Mouse (Mus musculus): ENCODE results near the gene Rab23.

Rab23 gene

DNA sequence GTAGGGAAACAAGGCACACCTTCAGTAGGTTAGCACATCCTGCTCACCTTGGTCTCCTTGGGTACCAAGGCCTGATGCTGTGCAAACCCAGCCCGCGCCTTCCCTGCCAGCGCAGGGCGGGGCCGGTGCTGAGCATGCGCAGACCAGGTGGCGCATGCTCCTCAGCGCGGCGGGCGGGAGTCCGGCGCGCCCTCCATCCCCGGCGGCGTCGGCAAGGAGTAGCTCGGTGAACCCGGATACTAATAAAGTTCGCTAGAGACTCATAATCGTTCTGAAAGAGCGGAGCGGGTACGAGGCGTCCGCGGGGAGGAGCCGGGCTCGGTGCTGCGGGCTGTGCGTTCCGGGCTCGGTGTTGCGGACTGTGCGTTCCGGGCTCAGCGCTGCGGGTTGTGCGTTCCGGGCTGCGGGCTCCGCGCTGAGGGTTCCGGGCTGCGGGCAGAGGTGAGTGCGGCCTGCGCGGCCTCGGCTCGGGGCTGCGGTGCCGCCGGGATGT, at the start of gene Rab23:
Gene Rab23, plus strand, starts transcription at position 155 of the 493 bp plus-strand sequence.
- DNase-seq (ENCODE audit: inconsistent age in 2 of 2, low spot score in 1 of 2): peak; percentile 87 to 93

DNA sequence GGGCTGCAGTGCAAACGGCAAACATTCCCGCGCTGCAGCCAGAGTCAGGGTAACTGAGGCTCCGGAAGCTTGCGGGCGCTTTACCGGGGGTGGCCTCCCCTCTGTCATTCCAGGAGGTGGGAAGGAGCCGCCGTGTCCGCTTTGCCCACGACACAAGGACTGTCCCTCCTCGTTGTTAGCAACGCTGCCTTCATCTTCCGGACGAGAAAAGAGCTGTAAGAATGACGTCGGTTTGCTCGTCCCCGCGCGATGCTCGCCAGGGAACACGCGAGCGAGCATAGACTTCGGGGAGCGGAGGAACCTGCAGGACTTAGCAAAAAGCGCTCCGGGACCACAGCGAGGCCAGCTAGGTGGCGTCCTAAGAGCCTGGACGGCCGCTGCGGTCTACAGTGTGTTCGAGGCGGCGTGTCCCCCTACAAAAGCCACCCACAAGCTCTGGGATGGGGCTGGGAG, 49.5 kb upstream of the Rab23 start:
- DNase-seq (ENCODE audit: inconsistent age in 2 of 2, low spot score in 1 of 2): peak; percentile 70 to 81

DNA sequence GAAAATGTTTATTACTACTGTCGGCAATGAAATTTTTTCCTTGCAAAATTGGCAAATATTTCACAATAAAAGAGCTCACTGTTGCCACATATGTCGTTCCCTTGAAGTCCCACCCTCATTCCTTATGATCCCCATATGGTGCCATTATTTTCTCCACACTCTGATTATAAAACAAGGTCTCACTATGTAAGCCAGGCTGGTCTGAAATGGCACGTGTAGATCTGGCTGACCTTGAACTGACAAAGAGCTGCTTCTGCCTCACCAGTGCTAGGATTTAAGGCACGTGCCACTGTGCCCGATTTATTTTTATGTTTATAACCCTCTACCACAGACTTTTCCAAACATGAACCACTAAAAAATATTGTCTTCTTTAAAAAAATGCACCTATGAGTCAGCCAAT, 48.2 kb upstream of the Rab23 start:
- peak in 1 of 2 experiments; percentile 56 for DNase-seq (ENCODE audit: inconsistent age in 2 of 2, low spot score in 1 of 2)

DNA sequence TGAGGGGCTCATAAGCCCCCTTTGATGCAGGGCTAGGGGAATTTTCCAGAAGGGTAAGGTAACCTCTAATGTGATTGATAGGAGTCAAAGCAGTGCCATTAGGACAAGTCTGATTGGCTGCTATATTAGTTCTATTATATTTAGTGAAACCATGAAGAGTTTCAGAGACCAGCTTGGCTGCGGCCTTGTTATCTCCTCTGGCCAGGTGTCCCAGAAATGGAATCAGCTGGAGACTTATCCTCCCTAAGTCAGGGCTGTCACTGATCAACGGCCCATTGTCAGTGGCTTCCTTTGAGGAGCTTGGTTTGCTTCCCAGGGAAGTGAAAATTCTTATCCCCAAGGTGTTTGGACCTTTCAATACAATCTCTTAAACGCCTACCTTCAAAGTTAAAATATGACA, 47.6 kb upstream of the Rab23 start:
- DNase-seq (ENCODE audit: inconsistent age in 2 of 2, low spot score in 1 of 2): no peak

DNA sequence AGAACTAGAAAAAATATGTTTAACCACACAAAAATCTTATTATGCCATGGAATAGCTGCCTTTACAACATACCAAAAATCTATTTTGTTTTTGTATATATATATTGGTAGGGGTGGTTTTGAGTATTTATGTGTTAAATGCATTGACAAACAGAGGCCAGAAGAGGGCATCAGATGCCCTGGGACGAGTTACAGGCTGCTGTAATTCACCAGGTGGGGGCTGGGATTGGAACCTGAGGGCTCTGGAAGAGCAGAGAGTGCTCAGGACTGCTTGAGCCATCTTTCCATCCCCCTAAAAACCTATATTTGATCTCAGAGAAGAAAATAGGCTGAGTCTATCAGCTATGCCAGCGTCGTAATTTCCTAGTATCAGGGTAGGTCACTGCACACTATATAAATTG, 47.2 kb upstream of the Rab23 start:
- DNase-seq (ENCODE audit: inconsistent age in 2 of 2, low spot score in 1 of 2): no peak

DNA sequence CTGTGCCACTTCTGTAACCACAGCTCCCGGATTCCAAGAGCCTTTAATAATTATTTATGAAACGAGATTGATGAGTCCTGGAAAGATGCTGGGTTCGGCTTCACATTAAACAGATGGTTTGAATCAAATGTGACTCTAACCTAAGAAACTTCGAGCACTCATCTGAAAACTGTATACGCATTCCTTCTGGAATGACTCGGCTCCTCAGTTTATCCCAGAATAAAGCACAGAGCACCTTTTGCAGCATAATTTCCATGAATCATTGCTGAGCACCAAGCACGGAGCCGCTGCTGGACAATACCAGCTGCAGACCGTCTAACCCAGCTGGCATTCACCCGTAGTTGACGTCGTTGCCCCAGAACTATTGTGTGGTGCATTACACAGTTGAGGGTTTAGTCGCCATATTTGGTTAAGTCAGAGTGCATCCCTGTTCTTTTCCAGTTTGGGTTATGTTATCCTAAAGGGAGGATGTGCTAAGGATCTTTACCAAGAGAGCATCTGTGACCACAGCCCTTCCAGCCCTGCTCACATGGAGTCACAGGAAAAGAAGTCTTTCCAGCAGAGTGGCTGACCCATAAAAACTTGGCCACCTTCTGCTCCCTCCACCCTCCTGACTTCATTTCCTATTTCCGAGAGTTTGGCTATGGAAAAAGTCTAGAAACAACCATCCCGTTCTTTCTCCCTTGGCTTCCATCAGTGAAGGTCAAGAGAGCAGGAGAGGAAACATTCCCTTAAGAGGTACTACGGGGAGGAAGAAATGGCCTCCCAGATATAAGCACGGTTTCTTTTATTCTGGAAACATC, 46.3 kb upstream of the Rab23 start:
- DNase-seq (ENCODE audit: inconsistent age in 2 of 2, low spot score in 1 of 2): no peak

DNA sequence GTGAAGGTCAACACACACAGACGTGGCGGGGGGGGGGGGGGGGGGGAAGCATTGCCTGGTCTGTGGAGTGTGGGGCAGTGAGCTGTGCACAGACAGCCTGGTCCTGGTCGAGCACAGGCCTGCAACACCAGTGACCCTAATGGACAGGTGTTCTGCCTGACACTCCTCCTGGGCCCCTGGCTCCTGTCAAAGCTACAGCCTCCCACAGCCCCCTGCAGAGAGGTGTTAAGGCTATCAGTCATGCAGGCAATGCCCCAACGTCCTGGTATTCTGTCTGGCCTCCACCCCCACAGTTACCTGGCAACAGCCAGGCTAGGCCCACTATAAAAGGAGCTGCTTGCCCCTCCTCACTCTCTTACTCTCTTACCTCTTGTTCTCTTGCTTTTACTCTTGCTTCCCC, 39.3 kb upstream of the Rab23 start:
- DNase-seq (ENCODE audit: inconsistent age in 2 of 2, low spot score in 1 of 2): no peak

DNA sequence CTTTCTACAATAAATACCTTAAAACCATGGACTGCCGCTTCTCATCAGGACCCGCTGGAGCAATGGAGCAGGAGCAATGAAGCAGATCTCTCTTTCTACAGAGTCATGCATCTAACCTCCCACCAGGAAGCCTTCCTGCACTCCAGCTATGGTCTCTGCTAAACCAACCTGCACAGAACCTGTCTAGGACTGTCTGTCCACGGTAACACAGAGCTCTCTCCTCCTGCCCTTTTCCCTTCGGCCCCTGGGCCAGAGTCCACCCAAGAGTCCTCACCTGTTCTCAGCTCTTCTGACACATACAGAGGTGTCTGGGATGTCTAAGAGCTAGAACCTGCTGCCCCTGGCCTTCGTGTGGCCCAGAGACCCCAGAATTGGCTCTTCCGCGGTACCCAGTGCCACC, 38.8 kb upstream of the Rab23 start:
- DNase-seq (ENCODE audit: inconsistent age in 2 of 2, low spot score in 1 of 2): no peak

DNA sequence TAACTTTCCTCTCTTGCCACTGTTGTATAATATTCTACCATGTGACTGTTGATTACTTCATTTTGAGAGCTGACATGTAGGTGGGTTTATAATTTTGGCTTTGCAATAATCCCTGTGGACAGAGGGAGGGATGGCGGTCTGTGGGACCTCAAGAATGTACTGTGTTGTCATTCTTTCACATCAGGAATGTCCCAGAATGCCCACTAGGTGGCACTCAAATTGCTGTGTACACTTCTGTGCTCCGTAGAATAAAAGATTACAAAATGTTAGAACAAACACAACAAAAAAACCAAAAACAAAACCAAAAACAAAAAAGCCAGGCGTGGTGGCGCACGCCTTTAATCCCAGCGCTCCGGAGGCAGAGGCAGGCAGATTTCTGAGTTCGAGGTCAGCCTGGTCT, 35.2 kb upstream of the Rab23 start:
- peak in 1 of 2 experiments; percentile 64 for DNase-seq (ENCODE audit: inconsistent age in 2 of 2, low spot score in 1 of 2)

DNA sequence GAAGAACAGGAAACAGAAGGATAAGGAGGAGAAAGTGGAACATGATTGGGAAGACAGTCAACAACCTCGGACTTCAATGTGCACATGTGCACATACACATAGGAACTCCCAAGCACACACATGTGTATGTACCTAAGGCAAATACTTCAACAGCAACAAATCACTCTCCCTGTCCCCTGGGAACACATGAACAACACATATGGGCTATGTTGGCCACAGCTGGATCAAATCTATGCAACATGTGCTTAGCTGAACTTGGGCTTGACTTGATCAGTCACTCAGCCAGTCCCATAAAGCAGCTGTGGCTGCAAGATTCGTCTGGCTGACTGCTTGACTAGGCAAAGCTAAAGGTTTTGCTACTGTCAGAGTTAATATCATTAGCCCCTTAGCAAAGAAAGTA, 30.9 kb upstream of the Rab23 start:
- no peak for DNase-seq (ENCODE audit: inconsistent age in 2 of 2, low spot score in 1 of 2)

DNA sequence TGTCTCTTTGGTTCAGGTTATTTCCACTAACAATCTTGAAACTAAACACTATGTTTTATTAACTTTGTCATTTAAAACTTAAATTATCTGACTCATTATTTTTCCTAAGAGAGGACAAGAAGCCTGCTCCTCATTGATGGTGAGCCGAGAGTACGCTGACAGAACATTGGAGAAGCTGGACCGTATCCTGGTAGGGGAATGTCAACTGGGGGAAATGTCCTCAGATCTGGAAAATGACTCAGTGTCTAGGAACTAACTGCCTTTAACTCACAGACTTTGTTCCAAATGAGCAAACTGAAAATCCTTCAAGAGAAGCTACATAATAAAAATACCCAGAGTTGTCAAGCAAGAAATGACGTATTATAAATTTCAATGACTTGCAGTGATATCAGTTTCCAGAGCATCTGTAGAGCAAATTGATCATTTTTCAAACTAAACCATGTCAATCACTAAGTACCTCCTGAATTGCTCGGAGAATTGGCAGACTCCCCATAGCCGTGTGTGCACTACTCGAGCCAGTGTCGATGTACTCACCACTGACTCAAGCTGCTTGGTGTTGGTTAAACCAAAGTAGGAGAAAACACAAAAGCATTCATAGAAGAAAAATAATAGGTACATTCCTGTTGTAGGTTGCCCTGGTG, 30.1 kb upstream of the Rab23 start:
- no peak for DNase-seq (ENCODE audit: inconsistent age in 2 of 2, low spot score in 1 of 2)

DNA sequence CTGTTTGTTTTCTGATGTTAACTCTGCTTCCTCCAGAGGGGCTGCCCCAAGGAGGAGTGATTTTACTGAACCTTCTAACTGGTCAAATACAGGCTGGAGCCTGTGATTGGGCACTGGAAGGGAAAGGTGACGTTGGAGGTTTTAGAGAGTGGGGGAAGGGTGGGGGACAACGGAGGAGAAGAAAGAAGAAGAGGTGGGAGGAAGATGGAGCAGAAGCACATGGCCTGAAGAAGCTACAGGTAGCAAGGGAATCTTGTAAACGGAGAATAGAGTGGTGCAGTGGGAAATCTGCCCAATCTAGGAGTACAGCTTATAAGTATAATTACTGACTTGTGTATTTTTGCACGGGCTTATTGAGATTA, 29.6 kb upstream of the Rab23 start:
- no peak for DNase-seq (ENCODE audit: inconsistent age in 2 of 2, low spot score in 1 of 2)

DNA sequence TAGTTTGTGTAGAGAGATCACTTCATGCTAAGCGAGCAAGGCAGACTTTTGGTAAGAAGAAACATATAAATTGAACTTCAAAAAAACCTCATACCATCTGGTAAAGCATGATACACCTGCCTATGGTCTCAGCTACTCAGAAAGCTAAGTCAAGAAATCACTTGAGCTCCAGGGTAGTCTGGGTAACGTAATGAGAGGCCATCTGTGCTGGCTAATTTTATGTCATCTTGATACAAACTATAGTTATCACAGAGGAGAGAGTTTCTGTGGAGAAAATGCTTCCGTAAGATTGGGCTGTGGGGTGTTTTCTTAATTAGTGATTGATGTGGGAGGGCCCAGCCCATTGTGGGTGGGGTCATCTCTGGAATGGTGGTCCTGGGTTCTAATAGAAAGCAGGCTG, 25.8 kb upstream of the Rab23 start:
- no peak for DNase-seq (ENCODE audit: inconsistent age in 2 of 2, low spot score in 1 of 2)

DNA sequence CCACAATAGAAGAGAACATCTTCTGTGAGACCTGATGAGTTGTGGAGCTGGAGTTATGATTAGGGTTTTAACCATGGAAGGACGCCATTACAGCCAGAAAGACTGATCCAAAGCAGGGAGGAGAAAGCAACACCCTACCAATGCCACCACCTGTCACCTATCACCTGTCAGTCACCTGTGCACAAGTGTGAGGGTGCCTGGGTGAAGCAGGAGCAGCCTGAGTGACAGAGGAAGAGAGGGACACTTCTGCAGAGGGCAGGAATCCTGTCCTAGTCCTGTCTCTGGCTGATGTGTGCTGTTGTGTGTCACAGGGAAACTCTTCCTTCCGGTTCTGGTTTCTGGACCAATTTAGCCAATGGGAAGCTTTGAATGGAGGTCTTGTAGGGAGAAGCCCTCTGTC, 23.7 kb upstream of the Rab23 start:
- DNase-seq (ENCODE audit: inconsistent age in 2 of 2, low spot score in 1 of 2): no peak

DNA sequence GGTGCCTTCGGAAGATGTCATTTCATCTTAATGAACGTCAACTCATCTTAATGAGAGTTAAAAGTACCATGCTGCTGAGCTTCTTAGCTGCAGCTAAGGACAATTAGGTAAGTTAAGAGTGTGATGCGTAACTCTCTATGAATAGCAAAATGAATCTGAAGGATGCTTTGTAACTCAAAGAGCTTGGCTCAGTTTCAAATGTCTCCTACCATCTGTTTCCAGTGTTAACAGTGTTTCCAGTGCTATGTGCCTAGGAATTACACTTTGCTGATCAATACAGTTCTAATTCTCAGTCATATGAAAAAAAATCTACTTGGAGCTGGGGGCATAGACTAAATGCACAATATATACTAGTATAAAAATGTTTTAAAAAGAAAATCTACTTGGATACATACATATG, 18.4 kb upstream of the Rab23 start:
- no peak for DNase-seq (ENCODE audit: inconsistent age in 2 of 2, low spot score in 1 of 2)

DNA sequence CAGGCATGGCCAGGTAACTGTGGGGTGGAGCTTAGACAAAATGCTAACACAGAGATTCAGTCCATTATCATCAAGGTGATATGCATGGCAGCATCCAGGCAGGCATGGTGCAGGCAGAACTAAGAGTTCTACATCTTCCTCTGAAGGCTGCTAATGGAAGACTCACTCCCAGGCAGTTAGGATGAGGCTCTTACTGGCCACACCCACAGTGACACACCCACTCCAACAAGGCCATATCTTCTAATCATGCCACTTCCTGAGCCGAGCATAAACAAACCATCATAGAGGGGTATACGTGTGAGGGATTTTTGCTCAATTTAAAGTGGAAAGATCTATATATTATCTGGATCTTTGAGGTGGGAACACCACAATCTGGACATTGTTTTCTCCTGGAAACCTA, 10.1 kb upstream of the Rab23 start:
- DNase-seq (ENCODE audit: inconsistent age in 2 of 2, low spot score in 1 of 2): no peak

DNA sequence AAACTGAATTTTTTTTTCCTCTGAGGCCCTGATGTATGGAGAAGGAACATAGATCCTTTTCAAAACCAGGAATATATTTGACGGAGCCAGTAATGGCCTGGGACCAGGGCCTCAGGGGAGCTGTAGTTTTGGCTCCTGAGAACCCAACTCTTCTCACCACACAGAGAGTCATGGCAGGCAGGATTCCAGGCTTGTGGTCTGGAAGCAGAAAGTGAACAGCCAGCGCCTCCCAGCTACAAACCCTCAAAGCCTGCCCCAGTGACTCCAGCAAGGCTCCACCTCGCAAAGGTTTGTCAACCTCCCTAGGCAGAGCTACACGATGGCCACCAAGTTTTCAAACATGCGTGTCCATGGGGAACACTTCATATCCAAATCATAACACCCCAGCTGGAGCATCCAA, 7.7 kb upstream of the Rab23 start:
- no peak for DNase-seq (ENCODE audit: inconsistent age in 2 of 2, low spot score in 1 of 2)

DNA sequence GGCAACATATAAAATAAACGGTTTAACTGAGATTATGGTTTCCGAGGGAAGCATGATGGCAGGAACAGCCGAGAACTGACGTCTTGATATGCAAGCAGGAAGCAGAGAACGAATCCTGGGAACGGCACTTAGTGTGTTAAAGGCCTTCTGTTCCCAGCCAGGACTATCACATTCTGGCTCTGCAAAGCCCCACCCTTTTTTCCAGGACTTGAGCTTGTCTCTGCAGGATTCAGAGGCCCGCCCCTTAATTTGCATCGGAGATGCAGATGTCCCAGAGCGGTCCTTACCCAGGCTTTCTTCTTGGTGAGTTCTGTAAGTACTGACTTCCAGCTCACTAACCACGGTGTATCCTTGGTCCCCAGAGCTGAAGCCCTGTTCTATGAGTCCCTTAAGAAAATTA, 4.9 kb upstream of the Rab23 start:
- no peak for DNase-seq (ENCODE audit: inconsistent age in 2 of 2, low spot score in 1 of 2)

DNA sequence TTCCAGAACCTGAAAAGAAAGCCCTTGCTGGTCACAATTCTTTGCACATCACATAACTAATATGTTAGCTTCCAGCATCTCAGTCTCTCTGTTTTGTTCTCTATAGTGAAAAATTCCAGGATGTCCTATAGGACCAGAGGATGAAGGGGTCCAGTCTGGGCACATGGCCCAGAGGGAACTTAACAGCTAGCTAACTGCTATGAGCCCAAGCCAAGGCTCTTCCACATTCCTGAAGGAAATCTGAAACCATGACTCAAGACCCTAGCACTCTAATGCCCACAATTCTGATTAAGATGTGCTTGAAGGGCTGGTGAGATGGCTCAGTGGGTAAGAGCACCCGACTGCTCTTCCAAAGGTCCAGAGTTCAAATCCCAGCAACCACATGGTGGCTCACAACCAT, 2.1 kb upstream of the Rab23 start:
- DNase-seq (ENCODE audit: inconsistent age in 2 of 2, low spot score in 1 of 2): no peak

DNA sequence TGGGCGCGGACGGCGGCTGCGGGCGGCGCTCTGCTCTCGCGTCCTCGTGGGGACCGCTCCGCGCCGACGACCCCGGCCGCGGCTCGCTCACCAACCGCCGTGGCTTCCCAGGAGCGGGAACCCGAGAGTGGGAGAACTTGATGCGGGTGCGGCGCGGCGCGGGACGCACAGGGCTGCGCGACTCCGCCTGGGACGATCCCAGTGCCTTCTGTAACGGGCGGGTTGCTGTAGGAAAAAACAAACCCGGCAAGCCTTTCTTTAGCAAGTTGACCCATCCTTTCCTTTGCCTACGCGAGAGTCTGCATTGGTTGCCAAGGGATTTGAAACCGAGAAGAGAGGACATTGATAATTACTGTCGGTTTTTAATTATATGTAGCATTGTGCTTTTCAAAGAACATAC, 544 bp downstream of the Rab23 start:
- no peak for DNase-seq (ENCODE audit: inconsistent age in 2 of 2, low spot score in 1 of 2)

DNA sequence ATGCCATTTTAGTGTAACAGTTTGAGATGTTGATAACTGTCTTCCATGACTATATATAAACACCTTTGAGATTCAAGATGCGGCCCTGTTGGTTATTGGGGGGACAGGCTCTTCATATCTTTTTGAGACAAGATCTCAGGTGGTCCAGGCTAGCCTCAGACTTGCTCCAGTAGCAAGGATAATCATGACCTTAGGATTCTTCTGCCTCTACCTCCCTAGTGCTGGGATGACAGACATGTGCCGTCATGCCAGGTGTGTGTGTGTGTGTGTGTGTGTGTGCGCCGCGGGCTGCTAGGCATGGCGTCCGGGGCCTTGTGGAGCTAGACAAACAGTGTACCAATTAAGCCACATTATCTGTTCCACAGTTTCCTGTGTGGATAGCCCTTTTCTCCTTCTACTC, 1.3 kb downstream of the Rab23 start:
- DNase-seq (ENCODE audit: inconsistent age in 2 of 2, low spot score in 1 of 2): no peak

DNA sequence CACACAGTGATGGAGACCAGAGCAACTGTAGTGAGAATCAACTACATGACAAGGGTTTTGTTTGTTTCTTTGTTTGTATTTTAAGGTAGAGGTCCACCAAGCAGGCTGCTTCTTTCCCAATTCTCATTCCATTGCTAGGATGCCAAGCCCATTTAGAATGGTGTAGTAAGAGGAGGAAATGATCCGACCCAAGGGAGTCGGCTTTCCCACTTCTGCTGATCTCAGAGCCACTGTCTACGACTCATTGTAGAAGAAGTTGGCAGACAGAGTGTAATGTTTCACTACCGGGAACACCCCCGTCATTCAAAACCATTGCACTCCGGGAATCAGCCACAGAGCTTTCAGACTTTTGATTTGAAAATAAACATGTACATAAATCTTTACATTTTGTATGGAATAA, 4.8 kb downstream of the Rab23 start:
- DNase-seq (ENCODE audit: inconsistent age in 2 of 2, low spot score in 1 of 2): no peak

DNA sequence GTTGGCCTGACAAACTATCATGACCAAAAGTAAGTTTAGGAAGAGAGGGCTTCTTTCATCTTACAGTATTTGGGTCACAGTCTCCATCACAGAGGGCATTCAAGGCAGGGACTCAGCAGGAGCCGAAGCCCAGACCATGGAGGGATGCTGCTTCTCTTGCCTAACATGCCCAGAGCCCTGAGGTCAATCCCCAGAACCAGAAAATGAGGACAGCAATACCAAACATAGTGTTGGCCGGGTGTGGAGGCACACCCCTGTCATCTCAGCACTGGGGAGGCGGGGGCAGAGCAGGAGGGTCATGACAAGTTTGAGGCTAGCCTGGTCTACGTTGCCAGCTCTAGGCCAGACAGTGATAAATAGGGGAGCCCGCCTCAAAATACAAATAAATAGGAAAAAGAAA, 5.4 kb downstream of the Rab23 start:
- no peak for DNase-seq (ENCODE audit: inconsistent age in 2 of 2, low spot score in 1 of 2)

Measured in adrenal gland, adult (tissue).